Mouse (Mus musculus) cerebellum, adult 2 months (tissue): Measurements from ENCODE around the gene Flii. TPM values are rescaled to one million over a fixed set of nuclear protein-coding genes. Genes with fewer than 3 reads are reported as not detected.

ENCODE experiments used
- DNase-seq, 2 experiments: peaks; one replicate each; pipeline ENCODE4 v3.0.0; 2021
- H3K27ac ChIP-seq: fragments of 200-500 bp; 2 replicates; pipeline ENCODE4 v1.5.1; 2012; ENCODE audit warnings: low read length, control low read depth, inconsistent platforms; ENCODE audit not compliant: insufficient read depth
- H3K27me3 ChIP-seq: fragments of 200-500 bp; 2 replicates; pipeline ENCODE4 v1.6.1; 2012; ENCODE audit warnings: inconsistent platforms, mild to moderate bottlenecking, low read length, moderate library complexity; ENCODE audit not compliant: control insufficient read depth, insufficient read depth
- H3K4me1 ChIP-seq: fragments of 200-500 bp; 2 replicates; pipeline ENCODE4 v1.6.1; 2011; ENCODE audit warnings: low read length; ENCODE audit not compliant: control insufficient read depth, insufficient read depth
- H3K4me3 ChIP-seq: fragments of 200-500 bp; replicated peaks from 2 replicates; pipeline ENCODE3; 2011; ENCODE audit warnings: mild to moderate bottlenecking, low read depth, low read length, control low read depth; ENCODE audit not compliant: insufficient read depth
- CTCF ChIP-seq: fragments of 200-500 bp; IDR thresholded peaks from 2 replicates; pipeline ENCODE4 v1.5.1; 2011; ENCODE audit warnings: low read depth, mild to moderate bottlenecking, control low read depth, low read length, moderate library complexity, borderline replicate concordance; ENCODE audit not compliant: insufficient read depth
- POLR2A ChIP-seq: fragments of 200-500 bp; IDR thresholded peaks from 2 replicates; pipeline ENCODE4 v1.6.1; 2011; ENCODE audit warnings: low read length, control low read depth, borderline replicate concordance; ENCODE audit not compliant: insufficient read depth
- WGBS: fragments of 180-500 bp; shearing (Covaris S2); methylation state at CpG from one replicate; pipeline ENCODE4 v1.1.7; 2018; 5-methylcytosine and 5-hydroxymethylcytosine counted together
- polyA plus RNA-seq: library from polyadenylated mRNA; depleted of rRNA; stranded (reverse); fragments of >200 nt; gene quantifications from 2 replicates; pipeline ENCODE4 v1.2.3, GENCODE M21; 2012

Gene Flii
- polyA plus RNA-seq, 1 experiment, result 177 TPM

GRCm38 (mm10) chr11:60769322-60769721 lies 42.3 kb upstream of the Flii start:
- Histone ChIP-seq H3K27me3 (no peaks in the 10 kb centered on the region), H3K4me3 (no peak overlapping the region), H3K27ac (no peak overlapping the region), H3K4me1 (no peaks in the 10 kb centered on the region)
- TF ChIP-seq POLR2A, result no peak
- TF ChIP-seq CTCF, result no peak
- 94% methylated on average over 2 of the region's 2 CpGs for WGBS
- no peak for DNase-seq

- Histone ChIP-seq H3K4me3 (no peak overlapping the region), H3K27me3 (no peaks in the 10 kb centered on the region), H3K27ac (no peak overlapping the region), H3K4me1 (no peaks in the 10 kb centered on the region)
- DNase-seq, result no peak
- 86% methylated on average over 4 of the region's 4 CpGs for WGBS
- no peak for TF ChIP-seq CTCF
Measured at GRCm38 (mm10) chr11:60766969-60767368, 39.9 kb upstream of the Flii start.

- H3K4me1 ChIP-seq, result no peaks in the 10 kb centered on the region
- no peak overlapping the region for H3K27ac ChIP-seq
- TF ChIP-seq CTCF (no peak), POLR2A (no peak)
- no peak for DNase-seq
- no peaks in the 10 kb centered on the region for H3K27me3 ChIP-seq
- H3K4me3 ChIP-seq, result no peak overlapping the region
- WGBS, result 93% methylated on average over 3 of the region's 3 CpGs
Measured at GRCm38 (mm10) chr11:60761681-60762080, 34.6 kb upstream of the Flii start.

GRCm38 (mm10) chr11:60755570-60755969 lies 28.5 kb upstream of the Flii start:
- DNase-seq, result no peak
- no peak for TF ChIP-seq POLR2A
- Histone ChIP-seq H3K27ac (no peak overlapping the region), H3K4me1 (no peaks in the 10 kb centered on the region), H3K27me3 (no peaks in the 10 kb centered on the region), H3K4me3 (no peak overlapping the region)
- 92% methylated on average over 7 of the region's 7 CpGs for WGBS

- whole genome bisulfite sequencing, result 77% methylated on average over 3 of the region's 3 CpGs
- DNase-seq, result no peak
- Histone ChIP-seq H3K27me3 (no peaks in the 10 kb centered on the region), H3K4me1 (no peaks in the 10 kb centered on the region), H3K4me3 (no peak overlapping the region), H3K27ac (no peak overlapping the region)
- no peak for TF ChIP-seq CTCF
- TF ChIP-seq POLR2A, result no peak
Measured at GRCm38 (mm10) chr11:60740321-60740720, 13.3 kb upstream of the Flii start.

- Histone ChIP-seq H3K4me3 (no peak overlapping the region), H3K27me3 (no peaks in the 10 kb centered on the region), H3K4me1 (no peaks in the 10 kb centered on the region), H3K27ac (no peak overlapping the region)
- TF ChIP-seq POLR2A (no peak), CTCF (no peak)
- DNase-seq, result no peak
Measured at GRCm38 (mm10) chr11:60737450-60737849, 10.4 kb upstream of the Flii start.

- 84% methylated on average over 3 of the region's 3 CpGs for WGBS
- no peaks in the 10 kb centered on the region for H3K27me3 ChIP-seq
- TF ChIP-seq POLR2A (no peak), CTCF (no peak)
- H3K4me1 ChIP-seq, result no peaks in the 10 kb centered on the region
- DNase-seq, result no peak
- no peak overlapping the region for H3K4me3 ChIP-seq
- H3K27ac ChIP-seq, result no peak overlapping the region
Measured at GRCm38 (mm10) chr11:60736491-60736890, 9.4 kb upstream of the Flii start.

- no peak overlapping the region for H3K4me3 ChIP-seq
- no peak overlapping the region for H3K27ac ChIP-seq
- no peaks in the 10 kb centered on the region for H3K27me3 ChIP-seq
- 60% methylated on average over 5 of the region's 5 CpGs for WGBS
- no peak for DNase-seq
- no peaks in the 10 kb centered on the region for H3K4me1 ChIP-seq
- TF ChIP-seq CTCF, result no peak
Measured at GRCm38 (mm10) chr11:60735191-60735590, 8.1 kb upstream of the Flii start.

- TF ChIP-seq POLR2A (no peak), CTCF (no peak)
- H3K27me3 ChIP-seq, result no peaks in the 10 kb centered on the region
- 76% methylated on average over 2 of the region's 2 CpGs for WGBS
- no peak overlapping the region for H3K4me3 ChIP-seq
- H3K27ac ChIP-seq, result no peak overlapping the region
- DNase-seq, result no peak
- H3K4me1 ChIP-seq, result no peaks in the 10 kb centered on the region
Measured at GRCm38 (mm10) chr11:60734206-60734605, 7.1 kb upstream of the Flii start.
